Mouse (Mus musculus) right cerebral cortex, postnatal 10 days (tissue): ENCODE measurements around the gene Sde2.
A peak's percentile ranks its signal among the peaks of the same experiment; 100 is the strongest.

ENCODE experiments used
- DNase-seq, 2 experiments: peaks; one replicate each; pipeline ENCODE4 v3.0.0; 2021; ENCODE audit warnings: low spot score in 2 of 2

The Sde2 gene

GRCm38 (mm10) chr1:180850316-180851270, at the start of gene Sde2:
TSS of gene Sde2 (plus strand) at chr1:180851127.
- DNase-seq: peak; percentile 100

GRCm38 (mm10) chr1:180801466-180801994, 49.4 kb upstream of the Sde2 start:
- no peak for DNase-seq

- no peak for DNase-seq
These were observed 47.0 kb upstream of the Sde2 start for GRCm38 (mm10) chr1:180803881-180804280.

- no peak for DNase-seq
These were observed 42.1 kb upstream of the Sde2 start for GRCm38 (mm10) chr1:180808831-180809230.

- DNase-seq: no peak
These were observed 40.0 kb upstream of the Sde2 start for GRCm38 (mm10) chr1:180810976-180811375.

- DNase-seq: no peak
These were observed 39.1 kb upstream of the Sde2 start for GRCm38 (mm10) chr1:180811596-180812462.

- DNase-seq: peak; percentile 72 to 75
These were observed 38.2 kb upstream of the Sde2 start for GRCm38 (mm10) chr1:180812463-180813408.

- peak; percentile 97 to 98 for DNase-seq
These were observed 37.5 kb upstream of the Sde2 start for GRCm38 (mm10) chr1:180813409-180813884.

GRCm38 (mm10) chr1:180813885-180814740, 36.8 kb upstream of the Sde2 start, which contains the start of gene H3f3a:
TSS of gene H3f3a (minus strand) at chr1:180813943.
- peak; percentile 86 for DNase-seq

- DNase-seq: no peak
These were observed 35.4 kb upstream of the Sde2 start for GRCm38 (mm10) chr1:180815371-180816024.

GRCm38 (mm10) chr1:180818000-180818399, 32.9 kb upstream of the Sde2 start:
- DNase-seq: no peak

- no peak for DNase-seq
These were observed 29.8 kb upstream of the Sde2 start for GRCm38 (mm10) chr1:180821101-180821500.

- no peak for DNase-seq
These were observed 28.7 kb upstream of the Sde2 start for GRCm38 (mm10) chr1:180822276-180822675.

- DNase-seq: no peak
These were observed 27.2 kb upstream of the Sde2 start for GRCm38 (mm10) chr1:180823716-180824115.

GRCm38 (mm10) chr1:180824721-180825120, 26.2 kb upstream of the Sde2 start:
- no peak for DNase-seq

GRCm38 (mm10) chr1:180826634-180827033, 24.3 kb upstream of the Sde2 start:
- no peak for DNase-seq

GRCm38 (mm10) chr1:180829775-180830174, 21.2 kb upstream of the Sde2 start:
- no peak for DNase-seq

GRCm38 (mm10) chr1:180830175-180830574, 20.8 kb upstream of the Sde2 start:
- DNase-seq: no peak
